Mouse (Mus musculus) kidney, adult 11 months (tissue): ENCODE measurements at regions not wholly inside any gene's neighbourhood (a gene's known extent, or its start where the extent isn't known, plus 50 kb on each side); places are given as distances from the start of the nearest gene placed in this dataset.
A peak's percentile ranks its signal among the peaks of the same experiment; 100 is the strongest.

Source experiments
- DNase-seq: peaks from one replicate; pipeline ENCODE4 v3.0.0; 2022

DNA sequence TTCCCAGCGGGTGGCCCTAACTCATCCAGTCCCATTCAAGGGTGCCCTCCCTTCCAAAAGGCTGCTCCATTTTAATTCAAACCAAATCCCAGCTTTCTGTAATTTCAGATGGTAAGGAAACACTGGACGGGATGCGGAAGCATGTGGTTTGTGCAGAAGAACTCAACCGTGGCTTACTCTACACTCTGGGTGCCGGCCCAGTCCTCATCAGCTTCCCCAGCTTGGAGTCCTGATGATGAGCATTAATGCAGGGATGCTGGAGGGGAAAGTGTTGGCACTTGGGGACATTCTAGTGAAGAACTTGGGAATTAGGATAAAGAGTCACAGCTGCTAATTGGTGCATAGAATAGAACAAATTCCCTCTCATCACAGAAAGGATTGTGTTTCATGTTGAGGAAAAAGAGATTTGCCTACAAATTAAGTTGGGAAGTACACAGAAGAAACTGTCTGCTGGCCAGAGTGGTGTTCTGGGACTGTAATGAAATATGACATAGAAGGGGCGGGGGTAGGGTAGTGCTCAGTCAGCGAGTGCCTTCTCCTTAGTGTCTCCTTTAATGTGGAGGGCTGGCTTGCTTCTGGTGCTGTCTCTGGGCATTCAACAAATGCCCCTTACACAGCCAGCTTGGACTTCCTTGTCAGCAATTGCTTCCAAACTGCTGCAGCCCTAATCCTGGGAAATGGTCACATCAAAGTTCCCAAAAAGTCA is 285.0 kb upstream of the Bmper start:
- DNase-seq: no peak

DNA sequence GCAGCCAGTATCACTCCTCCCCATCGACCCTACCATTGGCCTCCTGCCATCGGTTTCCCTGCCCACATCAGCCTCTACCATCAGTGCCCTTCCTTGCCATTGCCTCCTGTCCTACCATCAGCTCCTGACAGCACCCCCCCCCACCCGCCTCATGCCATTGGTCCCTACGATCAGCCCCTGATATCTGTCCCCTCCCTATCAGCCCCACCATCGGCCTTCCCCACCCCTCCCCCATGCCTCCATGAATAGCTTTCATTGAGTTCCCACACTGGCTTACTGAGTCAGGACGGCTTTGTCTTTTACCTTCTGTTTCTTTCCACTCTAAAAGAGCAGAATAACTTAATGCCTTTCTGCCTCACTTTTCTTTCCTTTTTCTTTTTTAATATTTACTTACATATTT is 277.9 kb upstream of the Bmper start:
- no peak for DNase-seq

DNA sequence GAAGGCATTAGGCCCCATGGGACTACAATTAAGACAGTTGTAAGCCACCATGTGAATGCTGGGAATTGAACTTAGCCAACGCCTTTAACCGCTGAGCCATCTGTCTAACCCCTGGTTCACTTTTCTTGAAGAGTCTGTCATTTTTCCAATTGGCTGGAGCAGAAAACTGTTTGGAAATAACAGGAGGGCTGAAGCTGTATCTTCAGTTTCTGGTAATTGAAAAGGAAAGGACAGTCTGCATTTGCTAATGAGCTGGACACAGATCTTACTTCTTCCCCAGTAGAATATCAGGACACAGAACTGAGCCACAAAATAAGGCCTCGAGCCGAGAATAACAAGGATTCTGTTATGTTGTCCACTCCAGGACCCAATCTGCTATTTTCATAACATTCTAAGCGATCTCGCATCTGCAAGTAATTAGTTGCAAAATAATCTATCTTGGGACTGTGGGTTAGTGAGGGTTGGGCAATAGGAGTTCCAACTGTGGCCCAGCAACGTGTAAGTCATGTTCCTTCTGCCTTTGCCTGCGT is 277.4 kb upstream of the Bmper start:
- no peak for DNase-seq

DNA sequence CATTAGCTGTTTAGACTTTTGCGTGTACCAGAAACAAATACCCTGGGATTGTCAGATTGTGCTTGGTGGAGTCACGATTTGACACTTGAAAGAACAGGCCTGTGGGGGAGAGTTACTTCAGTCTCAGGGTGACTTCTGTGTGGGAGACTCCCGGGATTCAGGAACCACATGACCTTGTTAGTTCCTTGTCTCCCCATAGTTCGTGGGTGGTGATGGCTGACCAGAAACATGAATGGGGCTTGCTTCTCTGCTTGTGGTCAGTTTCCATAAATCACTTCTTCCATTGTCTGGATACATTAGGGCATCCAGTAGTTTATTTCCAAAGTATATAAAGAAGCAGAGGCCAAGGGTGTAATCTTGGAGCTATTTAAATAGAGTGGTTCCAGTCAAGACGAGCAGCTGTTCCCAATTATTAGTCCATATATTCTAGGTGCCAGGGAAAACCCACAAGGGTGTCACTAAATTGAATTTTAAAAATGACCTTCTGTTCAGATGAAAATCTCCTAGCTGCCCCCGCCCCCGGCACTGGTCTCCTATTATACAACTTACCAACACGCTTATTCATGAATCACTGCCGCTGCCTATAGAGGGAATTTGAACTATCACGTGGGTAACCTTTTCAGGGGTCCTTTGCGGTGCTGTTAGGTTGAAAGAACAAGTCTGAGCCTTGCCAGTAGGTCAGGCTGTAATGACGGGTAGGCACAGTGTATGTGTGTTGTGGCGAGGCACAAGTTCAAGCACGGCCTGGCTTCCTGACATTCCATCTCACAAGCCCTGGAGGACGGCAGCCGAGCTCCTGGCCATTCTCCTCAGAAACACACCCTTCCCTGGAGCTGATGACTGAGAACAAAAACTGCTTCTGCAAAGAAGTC is 270.1 kb upstream of the Bmper start:
- DNase-seq: no peak

DNA sequence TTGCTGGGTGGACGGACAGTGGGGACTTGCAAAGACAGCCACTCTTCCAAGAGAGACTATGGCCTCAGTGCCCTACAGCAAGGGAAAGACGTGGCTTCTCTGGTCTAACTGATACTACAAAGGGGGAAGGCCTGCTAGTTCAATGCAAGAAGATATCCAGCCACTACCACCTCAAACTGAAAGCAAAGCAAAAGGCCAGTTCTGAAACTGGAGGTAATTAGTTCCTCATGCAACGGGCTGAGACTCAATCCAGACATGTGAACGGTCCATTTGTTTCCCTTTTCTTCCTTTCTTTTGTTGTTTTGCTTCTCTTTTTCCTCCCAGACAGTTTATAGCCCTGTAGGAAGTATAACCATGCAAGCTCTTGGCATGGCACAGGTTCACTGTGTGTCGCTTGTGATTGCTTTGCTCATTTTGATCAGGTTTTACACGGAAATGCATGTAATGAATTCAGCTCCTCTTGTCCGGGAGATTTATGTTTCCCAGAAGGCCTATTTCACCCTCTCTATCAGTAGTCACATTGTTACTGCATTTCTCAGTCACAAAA is 260.5 kb upstream of the Bmper start:
- DNase-seq: no peak

DNA sequence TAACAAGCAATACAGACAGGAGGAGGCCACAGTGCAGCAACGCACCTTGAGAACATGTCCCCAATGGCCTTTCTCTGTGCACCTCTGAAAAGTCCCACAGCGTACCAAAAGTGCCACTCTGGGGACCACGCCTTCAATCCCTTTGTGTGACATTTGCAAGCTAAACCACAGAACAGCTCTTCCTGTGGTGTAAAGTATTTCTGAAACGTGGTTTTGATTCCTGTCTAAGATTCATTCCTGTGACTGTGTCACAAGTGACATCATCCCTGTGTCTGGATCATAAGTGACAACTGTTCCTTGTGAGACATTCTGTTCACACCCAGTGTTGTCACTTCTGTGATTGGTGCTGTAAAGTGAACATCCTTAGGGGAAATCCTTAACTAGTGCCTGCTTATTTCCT is 251.6 kb upstream of the Bmper start:
- DNase-seq: no peak

DNA sequence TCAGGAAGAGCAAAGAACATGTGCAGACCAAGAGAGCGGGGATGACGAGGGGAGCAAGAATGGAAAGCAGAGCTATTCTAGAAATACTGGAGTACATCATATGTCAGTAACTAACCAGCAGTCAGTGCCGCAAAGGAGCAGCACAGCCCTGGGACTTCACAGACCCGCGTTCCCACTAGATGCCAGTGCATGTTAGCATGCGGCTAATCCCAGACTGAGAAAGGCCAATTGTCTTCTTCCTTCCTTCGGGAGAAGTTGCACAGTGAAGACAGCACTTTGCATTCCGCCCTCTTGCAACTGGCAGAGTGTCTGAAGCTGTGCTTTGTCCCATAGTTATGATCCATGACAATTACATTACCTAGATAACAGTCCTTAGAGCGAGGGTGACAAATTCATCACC is 246.1 kb upstream of the Bmper start:
- DNase-seq: no peak

DNA sequence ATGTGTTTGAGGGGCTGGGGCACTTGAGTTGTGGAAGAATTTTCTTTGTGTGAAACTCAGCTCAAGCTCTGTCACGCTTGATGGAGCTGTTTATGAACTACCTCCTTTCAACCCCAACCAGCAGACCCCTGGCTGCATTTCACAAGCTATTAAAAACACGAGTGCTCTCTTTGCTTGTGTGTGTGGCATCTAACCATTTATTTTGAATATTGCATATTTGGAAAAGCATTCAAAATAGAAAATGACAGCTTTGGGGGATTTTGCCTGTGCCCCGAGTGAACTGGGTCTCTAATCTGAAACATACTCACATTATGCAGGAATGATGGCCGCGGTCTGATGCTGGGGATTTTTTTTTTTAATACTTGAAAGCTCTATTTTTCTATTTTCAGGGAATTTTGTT is 243.2 kb upstream of the Bmper start:
- DNase-seq: no peak

DNA sequence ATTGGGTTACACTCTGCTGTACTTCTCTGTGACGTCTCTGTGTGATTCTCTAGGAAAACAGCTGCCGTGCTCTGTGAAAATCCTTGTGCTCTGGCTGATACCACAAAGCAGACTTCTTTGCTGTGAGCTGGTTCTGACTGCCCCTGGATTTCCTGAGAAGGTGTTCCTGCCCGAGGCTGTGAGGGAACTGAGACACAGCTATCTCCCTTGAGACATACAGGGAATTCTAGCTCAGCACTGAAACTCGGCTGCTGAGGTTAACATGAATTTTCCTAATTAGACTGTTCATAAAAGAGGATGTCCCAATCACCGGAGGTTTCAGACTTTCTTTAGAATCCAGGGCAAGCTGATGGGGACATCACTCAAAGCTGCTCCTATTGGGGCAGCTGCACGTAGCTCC is 233.4 kb upstream of the Bmper start:
- DNase-seq: no peak

DNA sequence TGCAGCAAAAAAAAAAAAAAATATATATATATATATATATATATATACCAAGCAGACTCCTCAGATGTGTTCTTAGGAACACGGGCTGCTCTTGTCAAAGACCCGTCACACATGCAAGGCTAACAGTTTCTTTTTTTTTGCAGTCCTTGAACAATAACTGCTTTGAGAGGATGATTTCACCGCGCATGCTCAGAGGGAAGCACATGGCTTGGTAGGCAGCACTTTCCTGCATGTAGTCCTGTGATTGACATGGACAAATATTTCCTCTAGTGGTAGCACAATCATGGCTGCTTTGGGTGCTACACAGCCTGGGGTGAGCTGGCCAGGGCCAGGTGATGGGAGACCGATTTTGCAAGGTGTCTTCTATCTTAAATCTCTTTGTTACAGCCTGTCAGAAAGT is 229.3 kb upstream of the Bmper start:
- DNase-seq: no peak

DNA sequence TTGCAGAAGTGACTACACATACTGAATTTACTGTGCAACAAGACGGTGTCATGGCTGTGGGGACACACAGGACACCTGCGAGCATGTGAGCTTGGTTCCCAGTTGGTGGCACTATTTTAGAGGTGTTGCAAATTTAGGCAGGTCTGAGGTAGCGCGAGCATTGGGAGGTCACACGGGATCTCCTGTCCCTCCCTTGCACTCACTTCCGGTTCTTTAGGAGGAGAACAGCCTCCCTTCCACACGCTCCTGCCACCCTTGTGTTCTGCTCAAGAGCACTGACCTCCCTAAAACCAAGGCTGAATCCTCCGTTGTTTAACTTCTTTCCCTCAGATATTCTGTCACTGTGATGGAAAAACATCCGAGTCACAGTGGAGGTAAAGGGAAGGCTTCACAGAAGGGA is 227.3 kb upstream of the Bmper start:
- DNase-seq: no peak

DNA sequence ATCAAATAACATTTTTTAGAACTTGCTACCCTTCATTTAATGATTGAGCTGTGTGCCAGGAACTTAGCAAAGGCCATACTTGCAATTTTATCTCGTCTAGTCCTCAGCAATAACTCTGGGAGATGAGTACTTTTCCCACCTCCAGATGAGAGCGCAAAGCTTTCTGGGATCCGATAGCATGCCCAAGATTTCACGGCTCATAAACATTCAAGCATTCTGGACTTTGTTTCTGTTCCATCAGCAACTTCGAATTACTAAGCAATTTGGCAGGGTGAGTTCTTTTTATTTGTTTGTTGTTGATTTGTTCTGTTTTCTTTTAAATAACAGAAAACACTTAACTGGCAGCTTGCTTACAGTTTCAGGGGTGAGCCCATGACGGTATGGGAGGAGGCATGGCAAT is 224.6 kb upstream of the Bmper start:
- peak; percentile 27 for DNase-seq

DNA sequence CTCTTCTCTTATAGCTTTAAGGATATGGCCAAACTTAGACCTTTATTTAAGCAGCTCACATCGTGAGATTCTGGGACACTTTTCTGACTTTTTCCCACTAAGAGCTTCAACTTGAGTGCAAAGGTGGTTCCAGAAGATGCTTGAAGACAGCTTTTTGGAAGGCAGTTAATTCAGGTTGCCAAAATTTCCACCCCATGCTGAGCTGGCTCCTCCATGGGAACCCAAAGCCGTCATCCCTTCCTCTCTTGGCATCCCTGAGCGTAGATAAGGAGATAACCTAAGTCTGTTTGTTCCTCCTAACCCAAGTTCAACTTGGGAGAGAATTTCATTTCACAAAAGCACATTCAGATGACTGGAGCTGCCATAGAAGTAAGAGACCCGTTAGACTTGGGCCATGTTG is 223.7 kb upstream of the Bmper start:
- DNase-seq: no peak

DNA sequence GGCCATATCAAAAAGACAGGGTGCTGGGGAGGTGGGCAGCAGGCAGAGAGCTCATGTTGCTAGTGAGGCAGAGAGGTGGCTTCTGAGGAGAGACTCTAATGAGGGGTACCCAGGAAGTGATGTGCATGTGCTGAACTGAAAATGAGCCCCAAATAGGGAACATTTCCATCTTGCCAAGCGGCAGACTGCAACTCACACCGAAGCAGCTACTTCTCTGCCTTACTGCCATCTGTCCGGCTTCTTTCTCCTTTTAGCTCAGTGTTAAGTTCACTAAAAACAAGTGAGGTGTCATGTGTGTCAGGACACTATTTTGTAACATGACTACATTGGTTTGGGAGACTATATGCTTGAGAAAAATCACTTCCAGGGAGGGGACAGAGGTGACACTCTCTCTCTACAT is 222.7 kb upstream of the Bmper start:
- no peak for DNase-seq

DNA sequence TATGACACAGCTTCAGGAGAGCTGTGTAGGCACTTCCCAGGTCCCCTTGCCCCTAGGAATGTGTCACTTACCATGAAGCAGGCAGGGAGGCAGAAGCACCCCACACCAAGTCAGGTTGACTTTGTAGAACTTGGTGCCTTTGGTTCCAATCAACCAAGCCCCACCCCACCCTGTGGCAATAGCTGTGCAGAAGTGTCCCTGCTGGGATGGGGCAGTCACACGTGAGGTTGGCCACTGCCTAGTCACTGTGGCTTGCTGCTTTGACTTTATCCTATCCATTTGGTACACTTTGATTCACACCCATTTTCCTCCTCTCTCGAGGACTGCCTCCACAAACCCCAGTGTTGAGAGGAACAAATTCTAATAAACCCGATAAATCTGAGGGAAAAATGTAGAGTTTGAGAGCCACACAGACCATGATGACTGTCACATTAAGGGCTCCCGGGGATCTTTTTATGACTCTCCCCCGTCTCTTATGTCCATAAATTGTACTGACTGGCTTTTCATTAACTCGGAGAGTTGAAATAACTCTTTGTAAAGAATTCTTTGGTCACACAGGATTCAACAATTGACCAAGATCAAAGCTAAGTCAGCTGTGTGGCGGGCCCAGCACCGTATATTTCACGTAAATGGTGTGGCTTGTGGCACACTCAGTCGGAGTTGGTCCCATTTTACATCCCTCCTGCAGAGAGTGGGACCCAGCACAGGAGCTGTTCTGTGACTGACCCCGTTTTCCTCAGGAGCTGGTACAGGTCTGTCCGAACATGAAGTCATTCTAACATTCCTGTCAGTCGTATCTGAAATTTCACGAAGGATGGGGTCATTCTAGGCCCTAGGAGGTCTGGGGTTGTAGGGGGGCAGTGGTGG is 219.4 kb upstream of the Bmper start:
- DNase-seq: no peak

DNA sequence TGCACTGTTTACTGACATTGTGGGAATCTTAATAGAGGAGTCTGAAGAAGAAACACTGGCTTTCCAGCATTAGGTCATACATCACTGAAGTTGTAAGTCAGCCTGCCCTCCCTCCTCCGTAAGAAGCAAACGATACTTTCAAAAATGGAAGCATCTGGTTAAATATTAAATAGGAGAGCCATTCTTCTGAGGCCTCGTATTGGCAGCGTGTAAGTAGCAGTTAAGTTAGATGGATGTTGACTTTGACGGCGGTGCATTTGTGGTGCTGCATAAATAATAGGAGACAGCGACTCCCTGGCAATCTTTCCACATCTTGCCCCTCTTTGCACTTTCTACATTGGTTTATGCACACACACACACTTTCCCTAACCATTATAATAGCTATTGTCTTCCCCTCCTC is 217.9 kb upstream of the Bmper start:
- DNase-seq: no peak

DNA sequence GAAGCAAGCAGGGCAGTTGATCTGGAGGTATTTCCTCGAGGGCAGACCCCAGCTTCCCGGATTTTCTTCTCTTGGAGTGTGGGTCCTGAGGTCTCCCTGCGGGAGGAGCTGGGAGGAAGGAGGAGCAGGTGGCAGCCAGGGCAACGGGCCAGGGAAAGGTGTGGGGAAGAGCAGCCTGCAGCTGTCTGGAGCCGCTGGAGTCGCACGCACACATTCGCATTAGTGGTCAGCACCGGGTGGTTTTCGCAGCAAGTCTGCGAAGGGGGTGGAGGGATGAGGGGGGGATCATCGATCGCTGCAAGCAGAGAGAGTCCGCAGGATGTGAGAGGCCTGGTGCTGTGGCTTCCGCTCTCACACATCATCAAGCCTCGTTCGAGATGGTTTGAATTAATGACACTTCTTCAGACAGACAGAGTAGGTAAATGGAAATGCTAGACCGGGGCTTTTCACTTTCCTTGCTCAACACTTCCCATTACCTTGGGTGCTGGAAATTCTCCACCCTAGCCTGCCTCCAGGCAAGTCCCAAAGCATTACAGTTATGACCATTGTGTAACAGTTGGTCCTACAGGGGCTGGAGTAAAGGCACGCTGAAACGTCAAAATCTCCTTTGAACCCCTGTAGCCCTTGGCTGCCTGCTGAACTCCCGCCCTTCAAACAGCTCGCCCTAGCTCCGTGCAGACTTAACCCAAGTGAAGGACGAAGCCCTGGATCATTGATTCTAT is 213.3 kb upstream of the Bmper start:
- DNase-seq: no peak

DNA sequence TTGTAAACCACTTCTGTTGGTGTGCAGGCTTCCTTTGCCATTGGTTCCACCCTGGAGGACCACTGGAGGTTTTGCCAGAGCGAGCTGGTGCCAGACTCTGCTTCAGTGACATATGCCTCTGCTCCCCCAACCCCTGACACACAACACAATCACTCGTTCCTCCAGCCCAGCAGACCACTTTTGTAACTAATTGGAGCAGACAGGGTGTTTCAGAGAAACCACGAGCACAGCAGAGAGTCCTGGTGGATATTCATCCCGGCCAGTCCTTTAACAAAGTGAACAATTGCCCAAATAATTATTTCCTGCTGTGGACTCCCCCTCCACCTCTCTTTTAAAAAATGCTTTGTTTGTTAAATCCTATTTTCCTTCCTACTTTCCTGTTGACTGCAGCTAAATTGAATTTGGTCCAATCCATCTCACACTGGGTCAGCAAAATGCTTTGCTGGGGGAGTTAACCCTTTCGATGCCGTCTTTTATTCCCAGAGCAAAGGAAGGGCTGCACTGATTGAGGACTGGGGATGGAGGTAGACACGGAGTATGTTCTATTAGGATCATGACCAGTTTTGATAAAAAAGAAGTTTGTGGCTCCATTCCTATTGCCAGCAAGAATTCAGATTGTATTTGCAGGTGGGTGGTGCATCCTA is 211.4 kb upstream of the Bmper start:
- DNase-seq: no peak

DNA sequence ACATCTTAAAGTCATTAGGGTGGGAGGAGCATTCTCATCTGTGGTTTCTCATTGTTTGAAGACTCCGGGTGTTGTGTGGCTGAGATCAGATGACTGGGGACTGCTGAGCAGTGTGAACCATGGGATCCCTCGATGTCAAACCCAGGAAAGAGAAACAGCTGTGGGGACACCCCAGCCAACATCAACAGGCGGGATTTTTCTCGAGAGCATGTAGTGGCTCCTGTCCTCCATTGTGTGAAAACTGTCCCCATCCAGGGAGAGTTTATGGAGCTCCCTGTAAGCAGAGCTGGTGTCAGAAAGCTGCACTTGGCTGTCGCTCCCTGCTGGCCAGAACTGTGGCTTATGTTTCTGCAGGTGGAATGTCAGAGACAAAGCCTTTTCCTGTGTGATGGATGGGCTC is 210.7 kb upstream of the Bmper start:
- DNase-seq: no peak

DNA sequence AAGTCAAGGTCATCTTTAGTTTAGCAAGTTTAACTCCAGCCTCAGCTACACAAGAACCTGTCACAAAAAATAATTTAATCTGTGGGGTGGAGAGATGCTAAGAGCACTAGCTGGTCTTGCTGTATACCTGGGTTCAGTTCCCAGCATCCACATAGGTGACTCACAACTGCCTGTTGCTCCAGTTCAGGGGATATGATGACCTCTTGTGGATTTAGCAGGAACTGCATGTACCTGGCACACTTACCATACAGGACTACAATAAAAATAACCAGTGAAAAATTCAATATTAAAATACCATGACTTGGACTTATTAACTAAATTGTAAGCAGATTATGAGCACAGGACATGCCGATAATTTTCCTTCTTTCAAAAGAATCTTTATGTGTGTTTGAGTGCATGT is 206.1 kb upstream of the Bmper start:
- DNase-seq: no peak

DNA sequence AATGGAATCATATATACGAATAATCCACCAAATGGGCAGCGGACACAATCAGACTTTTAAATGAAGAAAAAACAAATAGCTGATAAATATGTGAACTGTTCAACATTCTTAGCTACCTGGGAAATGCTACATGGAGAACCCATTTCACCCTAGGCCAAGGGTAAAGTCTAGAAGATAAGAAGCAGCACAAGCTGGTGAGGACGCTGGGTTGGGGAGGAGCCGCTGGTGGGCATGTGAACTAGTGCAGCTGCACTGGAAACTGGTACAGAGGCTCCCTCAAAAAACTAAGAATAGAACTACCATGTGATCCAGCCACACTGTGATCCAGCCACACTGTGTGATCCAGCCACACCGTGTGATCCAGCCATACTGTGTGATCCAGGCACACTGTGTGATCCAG is 198.8 kb upstream of the Bmper start:
- no peak for DNase-seq

DNA sequence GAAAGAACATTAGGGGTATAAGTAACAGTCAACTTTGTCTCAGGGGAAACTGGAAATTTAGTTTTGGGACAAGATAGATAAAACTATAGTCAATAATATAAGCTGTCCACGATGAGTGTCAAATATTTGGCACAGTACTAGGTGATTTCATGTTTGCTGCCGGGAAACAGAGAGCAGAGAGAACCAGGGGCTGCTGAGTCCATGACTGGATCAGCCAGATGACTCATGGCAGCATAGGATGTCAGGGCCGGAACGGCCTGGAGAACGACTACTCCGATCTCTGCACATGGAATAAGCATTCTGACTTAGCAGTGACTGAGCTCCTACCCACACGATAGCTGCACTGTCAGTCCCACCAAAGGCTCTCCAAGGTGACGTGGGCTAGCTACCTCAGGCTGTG is 197.6 kb upstream of the Bmper start:
- DNase-seq: no peak
